Mouse (Mus musculus) heart, postnatal 10 days (tissue): ENCODE results near the gene Dnm1. TPM values are rescaled to one million over a fixed set of nuclear protein-coding genes. Genes with fewer than 3 reads are reported as not detected.
"Not testable (repeated sequence)": the region's sequence is repeated elsewhere in the genome, so short reads cannot be mapped to it uniquely, and the experiment has no call there.

Experiments used
- DNase-seq, 2 experiments: peaks; one replicate each; pipeline ENCODE4 v3.0.0; 2021
- intact Hi-C: fragments of 180-260 bp; cut with DNase I; formaldehyde crosslinking; loops from one replicate; pipeline ENCODE4 v1.15.1; 2025
- total RNA-seq, 2 experiments: library from RNA; stranded (reverse); gene quantifications; 2 replicates each; pipeline ENCODE4 v1.2.3; 2021

Gene Dnm1
- total RNA-seq, 2 experiments from 2014 or later, result 10.0 to 12.5 TPM

- intact Hi-C loops, result no loop called here
- DNase-seq, result peak in 1 of 2 experiments; percentile 37
Observed at GRCm38 (mm10) chr2:32316887-32317656, 36.1 kb downstream of the Dnm1 start.

- intact Hi-C loops, result no loop called here
- peak; percentile 65 to 70 for DNase-seq
Observed at GRCm38 (mm10) chr2:32315751-32316150, 37.4 kb downstream of the Dnm1 start.

- DNase-seq, result no peak
- intact Hi-C loops, result no loop called here
Observed at GRCm38 (mm10) chr2:32314831-32315230, 38.3 kb downstream of the Dnm1 start.

- intact Hi-C loops, result no loop called here
- peak; percentile 74 to 83 for DNase-seq
Observed at GRCm38 (mm10) chr2:32312318-32312964, 40.7 kb downstream of the Dnm1 start.

- intact Hi-C loops, result no loop called here
Observed at GRCm38 (mm10) chr2:32311443-32312317, 41.5 kb downstream of the Dnm1 start.

GRCm38 (mm10) chr2:32310096-32310845 lies 42.9 kb downstream of the Dnm1 start:
- DNase-seq, result no peak
- intact Hi-C loops, result no loop called here

More at GRCm38 (mm10) chr2:32311443-32312317, 41.5 kb downstream of the Dnm1 start:
- no peak for DNase-seq

GRCm38 (mm10) chr2:32308870-32309568 lies 44.1 kb downstream of the Dnm1 start:
- DNase-seq, result no peak
- intact Hi-C loops, result no loop called here

GRCm38 (mm10) chr2:32307941-32308760 lies 45.0 kb downstream of the Dnm1 start:
- intact Hi-C loops, result no loop called here
- peak; percentile 57 to 77 for DNase-seq

GRCm38 (mm10) chr2:32307247-32307798 lies 45.8 kb downstream of the Dnm1 start:
- intact Hi-C loops, result no loop called here
- no peak for DNase-seq

- no peak for DNase-seq
- intact Hi-C loops, result no loop called here
Observed at GRCm38 (mm10) chr2:32306176-32306575, 47.0 kb downstream of the Dnm1 start.

GRCm38 (mm10) chr2:32305668-32306067 lies 47.5 kb downstream of the Dnm1 start:
- intact Hi-C loops, result no loop called here
- DNase-seq, result no peak

- DNase-seq, result peak; percentile 43 to 71
- intact Hi-C loops, result no loop called here
Observed at GRCm38 (mm10) chr2:32304145-32304832, 48.8 kb downstream of the Dnm1 start.

GRCm38 (mm10) chr2:32302952-32303351 lies 50.2 kb downstream of the Dnm1 start:
- intact Hi-C loops, result no loop called here
- DNase-seq, result no peak

GRCm38 (mm10) chr2:32299469-32299868 lies 53.7 kb downstream of the Dnm1 start:
- intact Hi-C loops, result no loop called here
- no peak for DNase-seq

- intact Hi-C loops, DNase-seq: not testable (repeated sequence)
Observed at GRCm38 (mm10) chr2:32295842-32296241, 57.3 kb downstream of the Dnm1 start.

- intact Hi-C loops, result no loop called here
- no peak for DNase-seq
Observed at GRCm38 (mm10) chr2:32295285-32295684, 57.9 kb downstream of the Dnm1 start.

GRCm38 (mm10) chr2:32294348-32294747 lies 58.8 kb downstream of the Dnm1 start:
- peak; percentile 85 to 88 for DNase-seq
- intact Hi-C loops, result no loop called here

- peak in 1 of 2 experiments; percentile 54 for DNase-seq
- intact Hi-C loops, result loop anchor here (5.0 kb wide), 1 partner anchor 157 kb away; no protein-coding TSS in a partner anchor
Observed at GRCm38 (mm10) chr2:32289578-32289977, 63.6 kb downstream of the Dnm1 start.
